Mouse (Mus musculus) CH12.LX (cell line): ENCODE data around the gene Stard7. TPM values are rescaled to one million over a fixed set of nuclear protein-coding genes. Genes with fewer than 3 reads are reported as not detected.

Experiments
- DNase-seq: peaks from one replicate; pipeline ENCODE4 v3.0.0-alpha.2; 2013; ENCODE audit errors: extremely low read depth
- H3K27ac ChIP-seq: 2 replicates; pipeline ENCODE4 v1.5.1; 2012; ENCODE audit warnings: low read depth, mild to moderate bottlenecking, control low read depth, moderate library complexity; ENCODE audit not compliant: insufficient read depth
- H3K27me3 ChIP-seq: replicated peaks from 2 replicates; pipeline ENCODE3; 2012; ENCODE audit warnings: inconsistent platforms
- H3K36me3 ChIP-seq, 2 experiments: replicated peaks in 1 of 2; 2 replicates each; pipeline versions ENCODE3 to v1.6.1; 2012; ENCODE audit warnings: inconsistent platforms in 1 of 2, low read length in 1 of 2, mild to moderate bottlenecking in 1 of 2, mixed read lengths in 1 of 2, moderate library complexity in 1 of 2; ENCODE audit not compliant: control insufficient read depth in 1 of 2, insufficient read depth in 1 of 2
- H3K4me1 ChIP-seq, 2 experiments: 2 replicates each; pipeline ENCODE4 v1.6.1; 2012; ENCODE audit warnings: inconsistent platforms in 1 of 2, moderate library complexity in 1 of 2; ENCODE audit not compliant: insufficient read depth in 2 of 2, control insufficient read depth in 1 of 2
- H3K4me2 ChIP-seq: 2 replicates; pipeline ENCODE4 v1.6.1; 2012; ENCODE audit warnings: low read depth, mild to moderate bottlenecking, control low read depth; ENCODE audit not compliant: poor library complexity, insufficient read depth, severe bottlenecking
- H3K4me3 ChIP-seq, 3 experiments: fragments of 150-350 bp in 1 of 3; sonication (generic) in 1 of 3; replicated peaks in 1 of 3; 2 replicates each; pipeline versions ENCODE3 to v1.5.1; 2011 to 2012; ENCODE audit warnings: low read depth in 2 of 3, low read length in 2 of 3, mild to moderate bottlenecking in 2 of 3, moderate library complexity in 2 of 3, control low read depth in 1 of 3, improper control_type of control experiment in 1 of 3, inconsistent platforms in 1 of 3, mixed read lengths in 1 of 3; ENCODE audit not compliant: poor library complexity in 1 of 3
- H3K79me2 ChIP-seq: replicated peaks from 2 replicates; pipeline ENCODE4 v1.6.1; 2012; ENCODE audit warnings: mild to moderate bottlenecking, moderate library complexity; ENCODE audit not compliant: control insufficient read depth, poor library complexity, insufficient read depth, severe bottlenecking; ENCODE audit errors: extremely low read depth
- H3K9ac ChIP-seq: 2 replicates; pipeline ENCODE4 v1.6.1; 2012; ENCODE audit warnings: low read depth, mild to moderate bottlenecking, control low read depth, moderate library complexity; ENCODE audit not compliant: insufficient read depth
- H3K9me3 ChIP-seq: replicated peaks from 2 replicates; pipeline ENCODE3; 2012; ENCODE audit warnings: low read length, inconsistent platforms, mixed read lengths
- BHLHE40 ChIP-seq: IDR thresholded peaks from 2 replicates; pipeline ENCODE4 v1.6.1; 2011; ENCODE audit warnings: mild to moderate bottlenecking, low read depth, low read length, improper control_type of control experiment
- CHD1 ChIP-seq: IDR thresholded peaks from 2 replicates; pipeline ENCODE4 v1.6.1; 2012; ENCODE audit warnings: low read depth, low read length, improper control_type of control experiment, inconsistent platforms
- CHD2 ChIP-seq: IDR thresholded peaks from 2 replicates; pipeline ENCODE4 v1.6.1; 2011; ENCODE audit warnings: low read length, improper control_type of control experiment
- CTCF ChIP-seq, 2 experiments: IDR thresholded peaks in 1 of 2; conservative IDR thresholded peaks in 1 of 2; 2 replicates each; pipeline ENCODE4 v1.5.1; 2011 to 2012; ENCODE audit warnings: low read depth in 2 of 2, low read length in 2 of 2, improper control_type of control experiment in 1 of 2, inconsistent platforms in 1 of 2, mild to moderate bottlenecking in 1 of 2, moderate library complexity in 1 of 2
- ETS1 ChIP-seq: conservative IDR thresholded peaks from 2 replicates; pipeline ENCODE4 v1.6.1; 2012; ENCODE audit warnings: low read depth, mild to moderate bottlenecking, inconsistent platforms, low read length, improper control_type of control experiment, moderate library complexity
- JUND ChIP-seq: conservative IDR thresholded peaks from 2 replicates; pipeline ENCODE4 v1.6.1; 2011; ENCODE audit warnings: low read depth, low read length, improper control_type of control experiment
- KAT2A ChIP-seq: IDR thresholded peaks from 2 replicates; pipeline ENCODE4 v1.6.1; 2012; ENCODE audit warnings: low read length, improper control_type of control experiment, inconsistent platforms; ENCODE audit not compliant: insufficient replicate concordance
- MAFK ChIP-seq: IDR thresholded peaks from 2 replicates; pipeline ENCODE4 v1.6.1; 2011; ENCODE audit warnings: low read length, improper control_type of control experiment; ENCODE audit not compliant: insufficient replicate concordance
- MAX ChIP-seq: IDR thresholded peaks from 2 replicates; pipeline ENCODE4 v1.6.1; 2011; ENCODE audit warnings: low read length, improper control_type of control experiment
- MAZ ChIP-seq: IDR thresholded peaks from 2 replicates; pipeline ENCODE4 v1.6.1; 2012; ENCODE audit warnings: low read depth, mild to moderate bottlenecking, inconsistent platforms, low read length, improper control_type of control experiment, moderate library complexity
- MEF2A ChIP-seq: IDR thresholded peaks from 2 replicates; pipeline ENCODE4 v1.6.1; 2014; ENCODE audit warnings: low read depth, mild to moderate bottlenecking, inconsistent platforms, low read length, improper control_type of control experiment, borderline replicate concordance
- MXI1 ChIP-seq: IDR thresholded peaks from 2 replicates; pipeline ENCODE4 v1.6.1; 2011; ENCODE audit warnings: mild to moderate bottlenecking, low read depth, low read length, improper control_type of control experiment
- MYC ChIP-seq: IDR thresholded peaks from 2 replicates; pipeline ENCODE4 v1.6.1; 2011; ENCODE audit warnings: low read depth, mild to moderate bottlenecking, improper control_type of control experiment, low read length
- NELFE ChIP-seq: IDR thresholded peaks from 2 replicates; pipeline ENCODE4 v1.6.1; 2011; ENCODE audit warnings: low read depth, low read length, improper control_type of control experiment
- NRF1 ChIP-seq: IDR thresholded peaks from 2 replicates; pipeline ENCODE4 v1.6.1; 2014; ENCODE audit warnings: low read depth, mild to moderate bottlenecking, inconsistent platforms, low read length, improper control_type of control experiment, moderate library complexity
- POLR2A ChIP-seq: IDR thresholded peaks from 2 replicates; pipeline ENCODE4 v1.6.1; 2011; ENCODE audit warnings: low read depth, mild to moderate bottlenecking, improper control_type of control experiment, low read length
- POLR2AphosphoS2 ChIP-seq: IDR thresholded peaks from 2 replicates; pipeline ENCODE4 v1.6.1; 2011; ENCODE audit warnings: low read depth, low read length, improper control_type of control experiment
- RAD21 ChIP-seq: IDR thresholded peaks from 2 replicates; pipeline ENCODE4 v1.6.1; 2011; ENCODE audit warnings: low read depth, mild to moderate bottlenecking, low read length, improper control_type of control experiment, moderate library complexity
- RCOR1 ChIP-seq: conservative IDR thresholded peaks from 2 replicates; pipeline ENCODE4 v1.6.1; 2012; ENCODE audit warnings: low read depth, mild to moderate bottlenecking, inconsistent platforms, low read length, improper control_type of control experiment
- SIN3A ChIP-seq: IDR thresholded peaks from 2 replicates; pipeline ENCODE4 v1.6.1; 2012; ENCODE audit warnings: low read length, improper control_type of control experiment, inconsistent platforms
- SMC3 ChIP-seq: IDR thresholded peaks from 2 replicates; pipeline ENCODE4 v1.6.1; 2011; ENCODE audit warnings: low read depth, low read length, improper control_type of control experiment
- TBP ChIP-seq: conservative IDR thresholded peaks from 2 replicates; pipeline ENCODE4 v1.6.1; 2011; ENCODE audit warnings: low read depth, low read length, improper control_type of control experiment
- UBTF ChIP-seq: IDR thresholded peaks from 2 replicates; pipeline ENCODE4 v1.6.1; 2012; ENCODE audit warnings: low read depth, mild to moderate bottlenecking, inconsistent platforms, low read length, improper control_type of control experiment, moderate library complexity
- USF1 ChIP-seq: IDR thresholded peaks from 2 replicates; pipeline ENCODE4 v1.6.1; 2014; ENCODE audit warnings: low read depth, mild to moderate bottlenecking, inconsistent platforms, low read length, improper control_type of control experiment
- ZC3H11A ChIP-seq: IDR thresholded peaks from 2 replicates; pipeline ENCODE4 v1.6.1; 2012; ENCODE audit warnings: low read depth, mild to moderate bottlenecking, inconsistent platforms, low read length, improper control_type of control experiment
- ZKSCAN1 ChIP-seq: IDR thresholded peaks from 2 replicates; pipeline ENCODE4 v1.6.1; 2012; ENCODE audit warnings: low read depth, inconsistent platforms, low read length, improper control_type of control experiment, borderline replicate concordance
- ZMIZ1 ChIP-seq: IDR thresholded peaks from 2 replicates; pipeline ENCODE4 v1.6.1; 2012; ENCODE audit warnings: low read depth, mild to moderate bottlenecking, inconsistent platforms, low read length, improper control_type of control experiment
- ZNF384 ChIP-seq: IDR thresholded peaks from 2 replicates; pipeline ENCODE4 v1.6.1; 2012; ENCODE audit warnings: low read depth, low read length, improper control_type of control experiment, inconsistent platforms
- dilution Hi-C: fragments of 300-500 bp; cut with MboI; formaldehyde crosslinking; loops from 2 replicates; pipeline ENCODE4 v1.14.3; 2020; ENCODE audit warnings: low sequenced_read_pairs; ENCODE audit not compliant: extremely low pct_unique_long_range_greater_than_20kb, extremely low pct_ligation_motif_present
- in situ Hi-C: fragments of 300-500 bp; cut with MboI; formaldehyde crosslinking; loops from 3 replicates; pipeline ENCODE4 v1.14.3; 2019; ENCODE audit warnings: low sequenced_read_pairs, low pct_ligation_motif_present, low pct_unique_long_range_greater_than_20kb, mixed read lengths
- polyA plus RNA-seq: library from polyadenylated mRNA; unstranded; fragments of >175 nt; gene quantifications from 2 replicates; pipeline ENCODE4 v1.2.1, GENCODE M21; 2012; ENCODE audit warnings: low read depth; ENCODE audit not compliant: insufficient read length
- total RNA-seq, 2 experiments: library from RNA; depleted of rRNA; stranded (reverse); fragments of 300-350 nt in 1 of 2; fragments of >200 nt in 1 of 2; gene quantifications; 2 replicates each; pipeline ENCODE4 v1.2.3; 2012 to 2014

The Stard7 gene
- total and polyA plus RNA-seq, 3 experiments = 69.0 to 122 (median 80.6) TPM

- dilution Hi-C loops (no loop called here), in situ Hi-C loops (no loop called here)
- Histone ChIP-seq H3K27ac (no peak overlapping the region), H3K27me3 (no peaks in the 10 kb centered on the region), H3K79me2 (peaks cover 21% of the 10 kb centered on the region), H3K4me3 (no peak overlapping the region), H3K9ac (no peak overlapping the region), H3K4me1 (peaks cover 0 to 17% of the 10 kb centered on the region in 2 experiments; a peak in 2 of 4 replicates), H3K4me2 (no peak overlapping the region), H3K36me3 (peaks cover 0 to 16% of the 10 kb centered on the region in 2 experiments), H3K9me3 (no peaks in the 10 kb centered on the region)
- TF ChIP-seq MAFK = no peak
- TF ChIP-seq MEF2A = no peak
- no peak for TF ChIP-seq JUND
- TF ChIP-seq CTCF (conservative IDR thresholded peaks at IDR 0.05 in 1 of 2, IDR thresholded peaks at IDR 0.05 in 1 of 2; ENCODE audit: low read depth in 2 of 2, low read length in 2 of 2) = peak in 1 of 2 experiments; percentile 34; a peak in 1 of 4 replicates
- TF ChIP-seq ZNF384 = no peak
- no peak for DNase-seq
These were observed 2.2 kb upstream of the Stard7 start for GRCm38 (mm10) chr2:127267854-127268253.

- H3K36me3 ChIP-seq = peaks cover 0 to 23% of the 10 kb centered on the region in 2 experiments
- H3K4me1 ChIP-seq = peaks cover 3 to 36% of the 10 kb centered on the region in 2 experiments; a peak in 3 of 4 replicates
- TF ChIP-seq MAZ (no peak), USF1 (no peak), TBP (0 out of 2 replicates have a peak, but pooled peaks have one; percentile 6), ZMIZ1 (peak; percentile 37; the same call in 1 of the 2 replicates), CTCF (conservative IDR thresholded peaks at IDR 0.05 in 1 of 2, IDR thresholded peaks at IDR 0.05 in 1 of 2; ENCODE audit: low read depth in 2 of 2, low read length in 2 of 2) (no peak), ZKSCAN1 (no peak), CHD2 (no peak), JUND (no peak), ZC3H11A (no peak), MYC (no peak), ZNF384 (no peak), BHLHE40 (no peak), POLR2A (peak; percentile 65; the same call in 1 of the 2 replicates), NELFE (peak; percentile 61), RAD21 (no peak), CHD1 (no peak), SIN3A (peak; percentile 91), NRF1 (peak; percentile 90), POLR2AphosphoS2 (no peak), MXI1 (no peak; the same call in 1 of the 2 replicates), SMC3 (no peak), RCOR1 (no peak), UBTF (no peak), KAT2A (no peak), MAX (no peak), ETS1 (no peak)
- in situ Hi-C loops (no loop called here), dilution Hi-C loops (no loop called here)
- H3K4me3 ChIP-seq = peak overlapping the region; percentile 89 to 95 (median 94)
- peak overlapping the region; percentile 78 for H3K27ac ChIP-seq
- peak overlapping the region; percentile 75 for H3K9ac ChIP-seq
- peaks cover 41% of the 10 kb centered on the region for H3K79me2 ChIP-seq
- DNase-seq = peak; percentile 77
- no peaks in the 10 kb centered on the region for H3K27me3 ChIP-seq
- peak overlapping the region; percentile 95; the same call in 1 of the 2 replicates for H3K4me2 ChIP-seq
- no peaks in the 10 kb centered on the region for H3K9me3 ChIP-seq
These were observed 453 bp downstream of the Stard7 start for GRCm38 (mm10) chr2:127270300-127271041.
